Mouse (Mus musculus) regulatory T cell (primary cell): ENCODE measurements at regions not wholly inside any gene's neighbourhood (a gene's known extent, or its start where the extent isn't known, plus 50 kb on each side); places are given as distances from the start of the nearest gene placed in this dataset.

Experiments
- in situ Hi-C: fragments of 300-600 bp; cut with MboI, MseI; formaldehyde crosslinking; loops from one replicate; pipeline ENCODE4 v1.15.1; 2025; ENCODE audit warnings: high pct_unique_total_duplicates

DNA sequence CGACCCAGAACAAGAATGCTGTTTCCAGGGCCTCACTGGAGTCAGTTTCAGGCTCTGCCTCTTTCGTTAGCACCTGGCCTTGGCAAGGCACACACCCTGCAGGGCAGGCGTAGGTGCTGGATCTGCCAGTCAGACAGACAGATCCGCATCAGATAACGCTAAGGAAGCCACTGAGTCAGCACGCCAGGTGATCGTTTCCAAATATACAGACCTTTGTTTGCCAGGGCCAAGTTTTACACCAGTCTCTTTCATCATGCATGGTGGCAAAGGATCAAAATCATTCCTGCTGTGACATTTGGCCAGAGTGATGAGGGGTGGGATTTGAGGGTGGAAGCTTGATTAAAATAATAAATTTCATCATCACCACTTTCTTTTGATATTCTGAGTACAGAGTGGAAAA is 411.0 kb downstream of the Ofcc1 start:
- in situ Hi-C loops: no loop called here

DNA sequence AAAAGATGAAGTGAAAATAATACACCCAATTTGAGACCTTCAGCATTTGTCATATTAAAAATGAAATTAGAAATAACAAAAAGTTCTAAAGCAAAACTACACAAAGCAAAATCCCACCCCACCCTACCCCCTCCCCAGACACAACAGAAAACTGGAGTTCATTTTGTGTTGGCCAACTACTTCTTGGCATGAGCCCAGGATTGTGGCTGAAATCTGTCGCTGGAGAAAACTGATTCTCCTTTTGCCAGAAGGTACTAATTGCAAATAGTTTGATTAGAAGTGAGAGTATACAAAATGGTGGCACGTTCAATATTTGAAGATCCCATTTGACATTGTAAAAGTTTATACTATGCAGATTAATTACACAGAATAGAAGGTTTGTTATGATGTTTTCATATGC is 426.0 kb downstream of the Ofcc1 start:
- in situ Hi-C loops: no loop called here

DNA sequence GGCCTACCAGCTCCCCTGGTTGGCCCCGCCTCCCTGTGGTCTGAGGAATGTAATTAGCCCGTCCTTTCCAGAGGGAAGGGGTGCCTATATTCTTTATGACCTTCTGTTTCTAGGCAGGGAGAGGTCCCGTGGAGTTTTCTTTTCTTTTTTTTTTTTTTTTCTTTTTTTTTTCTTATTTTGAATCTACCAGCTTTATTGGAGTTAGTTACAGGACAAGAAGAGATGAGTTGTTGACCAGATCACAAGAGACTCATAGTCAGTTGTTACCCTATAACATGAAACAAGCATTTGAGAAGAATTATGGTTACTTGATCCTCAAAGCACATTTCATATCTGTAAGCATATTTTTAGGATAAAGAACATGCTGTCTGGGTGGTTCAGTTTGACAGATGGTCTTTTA is 429.8 kb downstream of the Ofcc1 start:
- in situ Hi-C loops: no loop called here

DNA sequence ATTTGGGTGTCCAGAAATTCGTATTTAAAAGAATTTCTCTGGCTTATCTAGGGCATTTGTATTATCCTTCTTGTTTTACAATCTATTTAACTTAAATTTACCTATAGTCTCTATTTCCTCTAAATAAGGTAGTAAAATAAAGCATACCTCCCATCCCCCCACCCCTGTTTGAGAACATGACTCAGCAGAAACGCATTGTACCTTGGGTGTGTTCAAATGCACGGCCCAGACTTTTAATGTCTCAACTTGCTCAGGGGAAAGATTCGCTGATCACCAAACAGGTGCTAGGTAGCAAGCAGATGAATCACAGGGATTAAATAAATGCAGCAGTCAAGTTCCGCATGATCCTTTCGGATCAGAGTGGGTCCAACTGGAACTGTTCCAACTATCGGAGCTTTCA is 432.7 kb downstream of the Ofcc1 start:
- in situ Hi-C loops: no loop called here

DNA sequence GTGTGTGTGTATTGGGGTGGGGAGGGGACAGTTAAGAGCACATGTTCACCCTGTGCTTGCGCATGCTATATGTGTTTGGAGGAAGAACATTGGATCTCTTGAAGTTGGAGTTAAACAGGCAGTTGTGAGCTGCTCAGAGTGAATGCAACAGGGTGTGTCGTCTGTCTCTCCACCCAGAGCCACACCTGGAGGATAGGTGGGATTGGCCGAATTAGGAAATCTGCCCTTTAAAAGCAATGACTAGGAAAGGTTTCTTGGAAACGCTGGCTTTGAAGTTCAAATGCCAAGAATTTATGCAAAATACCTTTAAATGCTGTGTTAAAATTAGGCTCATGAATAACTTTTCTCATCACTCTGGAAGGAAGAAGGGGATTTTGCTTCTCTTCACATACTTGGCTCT is 436.9 kb downstream of the Ofcc1 start:
- in situ Hi-C loops: no loop called here

DNA sequence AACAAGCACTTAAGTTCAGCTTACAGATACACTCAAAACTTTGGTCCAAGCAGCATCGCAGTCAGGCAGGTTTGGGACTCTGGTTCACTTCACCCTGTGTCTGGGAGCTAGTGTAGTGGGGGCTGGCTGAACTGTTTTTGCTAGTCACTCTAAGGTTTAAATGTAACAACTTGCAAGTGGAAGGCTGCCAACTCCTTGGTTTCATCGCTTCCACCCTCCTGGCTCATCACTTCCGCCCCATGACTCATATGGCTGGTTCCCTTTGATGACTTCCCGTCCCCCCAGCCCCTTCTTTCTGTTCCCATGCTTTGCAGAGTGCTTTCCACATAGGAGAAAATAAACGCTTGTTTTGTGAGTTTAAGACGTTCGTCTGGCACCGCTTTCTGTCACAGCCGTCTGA is 438.1 kb downstream of the Ofcc1 start:
- in situ Hi-C loops: no loop called here

DNA sequence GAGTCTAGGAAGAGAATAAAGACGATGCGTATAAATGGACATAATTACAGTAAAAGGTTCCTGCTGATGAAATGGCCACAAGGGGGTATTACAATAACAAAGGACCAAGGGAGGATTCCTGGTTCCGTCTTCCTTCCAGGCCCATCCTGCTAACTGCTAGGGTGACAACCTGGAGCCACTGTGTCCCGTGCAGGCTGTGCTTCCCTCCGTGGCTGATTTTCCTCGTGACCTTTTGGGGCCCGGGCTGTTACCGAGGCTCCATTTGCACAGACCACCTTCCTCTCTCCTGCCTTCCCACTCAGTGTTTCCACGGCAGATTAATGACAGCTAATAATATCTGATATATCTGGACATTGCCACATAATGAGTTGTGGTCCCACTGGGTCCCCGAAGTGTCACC is 453.5 kb downstream of the Ofcc1 start:
- in situ Hi-C loops: loop anchor here (5.0 kb wide), 1 partner anchor 105 kb away; no protein-coding TSS in a partner anchor

DNA sequence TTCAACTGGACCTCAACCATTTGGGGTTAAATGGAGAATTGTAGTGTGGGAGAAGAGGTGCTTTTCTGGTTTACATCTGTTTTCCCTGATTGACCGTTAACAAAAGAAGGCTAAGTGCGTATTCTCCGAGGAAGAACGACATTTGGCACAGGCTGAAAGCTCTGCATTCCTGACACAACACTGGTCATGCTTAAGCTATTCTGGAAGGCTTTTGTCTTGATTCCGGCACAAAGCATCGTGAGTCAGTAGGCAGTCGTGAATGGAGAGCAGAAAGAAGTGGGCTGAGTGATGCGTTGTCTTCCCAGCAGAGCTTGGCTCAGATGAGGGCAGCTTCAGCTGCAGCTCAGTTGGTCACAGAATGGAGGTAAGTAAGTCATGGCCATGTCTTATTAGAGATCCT is 457.0 kb downstream of the Ofcc1 start:
- in situ Hi-C loops: no loop called here

DNA sequence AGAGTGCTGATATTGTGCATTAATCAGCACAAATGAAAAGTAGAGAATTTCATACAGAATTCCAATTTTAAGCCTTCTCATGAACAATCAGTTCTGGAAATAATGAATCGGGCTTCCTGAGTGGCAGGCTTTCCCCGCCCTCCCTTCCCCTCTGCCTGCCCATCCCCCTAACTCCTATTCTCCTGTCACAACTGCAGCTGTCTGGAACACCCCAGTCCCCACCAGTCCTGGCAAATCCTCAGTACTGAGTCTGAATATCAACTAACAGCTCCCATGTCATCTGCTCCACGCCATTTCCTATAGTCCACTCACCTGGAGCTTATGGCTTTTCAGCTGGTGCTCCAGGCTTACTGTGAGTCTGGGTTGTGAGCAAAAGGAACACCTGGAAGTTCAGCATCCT is 457.9 kb downstream of the Ofcc1 start:
- in situ Hi-C loops: no loop called here

DNA sequence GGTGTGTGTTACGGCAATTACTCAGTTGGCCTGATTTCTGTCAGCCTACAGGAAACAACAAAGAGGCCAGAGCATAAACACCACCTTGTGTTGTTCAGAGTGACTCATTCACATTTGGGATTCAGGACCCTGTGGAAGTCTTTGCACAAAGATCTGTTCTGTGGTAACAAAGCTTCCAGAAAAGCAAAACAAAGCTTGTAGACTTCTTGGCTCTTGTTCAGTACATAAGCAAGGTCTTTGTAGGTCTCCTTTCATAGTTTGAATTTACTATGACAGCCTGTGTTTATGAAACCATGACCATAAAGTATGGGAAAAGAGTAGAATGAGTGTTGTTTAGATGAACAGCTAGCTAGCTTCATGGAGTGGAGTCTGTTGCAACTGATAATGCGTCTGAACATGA is 461.9 kb downstream of the Ofcc1 start:
- in situ Hi-C loops: loop anchor here (10.0 kb wide), 1 partner anchor 195 kb away; no protein-coding TSS in a partner anchor

DNA sequence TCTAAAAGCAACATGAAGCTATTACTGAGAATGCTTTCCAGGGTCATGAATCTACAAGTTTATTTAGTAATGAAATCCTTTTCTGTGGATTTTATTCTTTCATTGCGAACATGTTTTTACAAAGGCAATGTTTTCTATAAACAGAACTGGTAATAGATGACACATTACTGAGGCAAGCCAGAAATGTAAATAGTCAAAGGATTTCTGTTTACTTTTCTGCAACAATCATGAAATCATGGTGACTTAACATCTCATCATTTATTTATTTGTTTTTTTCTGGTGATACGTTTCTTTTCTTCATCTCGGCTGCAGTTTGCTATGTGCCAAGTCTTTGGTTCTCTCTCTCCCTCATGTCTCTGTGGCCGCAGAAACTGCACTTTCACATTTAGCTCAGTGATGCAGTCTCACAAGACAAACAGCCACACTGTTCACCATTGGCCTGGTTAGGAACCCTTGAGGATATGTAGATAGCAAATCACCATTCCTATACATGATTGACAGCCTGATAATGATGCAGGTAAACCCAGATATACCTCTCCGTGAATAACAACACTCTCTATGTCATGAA is 462.8 kb downstream of the Ofcc1 start:
- in situ Hi-C loops: loop anchor here (10.0 kb wide), 1 partner anchor 194 kb away; no protein-coding TSS in a partner anchor

DNA sequence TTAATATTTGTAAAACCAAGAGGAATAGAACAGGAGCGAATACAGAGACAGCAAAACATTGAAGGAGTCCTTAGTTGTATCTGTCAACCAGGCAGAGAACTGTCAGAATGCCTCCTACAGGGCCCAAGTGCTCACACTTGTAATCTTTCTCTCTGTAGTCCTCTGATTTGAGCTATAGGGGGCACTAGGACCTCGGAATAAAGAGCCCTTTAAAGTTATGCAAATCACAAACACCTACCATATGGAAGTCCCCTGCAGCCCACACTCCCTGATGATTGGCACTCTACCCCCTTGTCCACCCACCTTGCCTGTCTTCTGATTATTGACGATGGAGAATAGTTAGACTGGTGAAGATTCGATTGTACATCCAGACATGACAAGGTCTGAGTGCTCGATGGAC is 467.1 kb downstream of the Ofcc1 start:
- in situ Hi-C loops: loop anchor here (10.0 kb wide), 1 partner anchor 189 kb away; no protein-coding TSS in a partner anchor

DNA sequence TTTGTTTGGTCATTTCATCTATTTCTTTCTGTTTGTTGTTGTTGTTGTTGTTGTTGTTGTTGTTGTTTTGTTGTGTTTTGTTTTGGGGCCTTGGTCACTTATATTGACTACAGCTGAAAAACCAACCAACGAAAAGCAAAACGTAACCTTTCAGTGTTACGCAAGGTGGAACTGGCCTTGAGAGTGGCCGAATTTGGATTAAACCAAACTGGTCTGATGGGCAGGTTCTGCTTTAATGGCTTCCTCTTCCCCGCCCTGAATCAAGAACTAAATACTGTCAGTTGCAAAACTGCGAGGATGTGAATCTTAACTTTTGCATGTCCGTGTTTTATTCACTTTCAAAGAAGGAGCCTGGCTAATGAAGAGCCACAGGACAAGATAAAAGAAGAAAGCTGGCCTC is 480.2 kb downstream of the Ofcc1 start:
- in situ Hi-C loops: no loop called here

DNA sequence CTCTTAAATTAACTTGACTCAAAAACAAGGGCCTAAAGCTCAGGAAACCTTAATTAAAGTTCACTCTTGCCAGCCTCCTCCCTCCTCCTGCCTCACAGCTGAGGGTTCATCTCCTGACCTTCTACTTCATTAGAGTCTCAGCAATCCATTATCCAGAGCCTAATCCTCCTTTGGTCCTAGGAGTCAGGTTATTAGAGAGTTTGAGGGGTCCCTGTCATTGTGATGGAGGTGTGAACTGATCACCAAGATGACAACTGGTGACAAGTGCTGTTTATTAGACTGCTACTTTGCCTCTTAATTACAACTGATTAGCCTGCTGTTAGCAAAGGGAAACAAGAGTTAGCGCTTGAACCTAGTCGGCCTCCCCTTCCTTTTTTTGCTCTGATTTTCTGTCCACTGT is 481.1 kb downstream of the Ofcc1 start:
- in situ Hi-C loops: no loop called here

DNA sequence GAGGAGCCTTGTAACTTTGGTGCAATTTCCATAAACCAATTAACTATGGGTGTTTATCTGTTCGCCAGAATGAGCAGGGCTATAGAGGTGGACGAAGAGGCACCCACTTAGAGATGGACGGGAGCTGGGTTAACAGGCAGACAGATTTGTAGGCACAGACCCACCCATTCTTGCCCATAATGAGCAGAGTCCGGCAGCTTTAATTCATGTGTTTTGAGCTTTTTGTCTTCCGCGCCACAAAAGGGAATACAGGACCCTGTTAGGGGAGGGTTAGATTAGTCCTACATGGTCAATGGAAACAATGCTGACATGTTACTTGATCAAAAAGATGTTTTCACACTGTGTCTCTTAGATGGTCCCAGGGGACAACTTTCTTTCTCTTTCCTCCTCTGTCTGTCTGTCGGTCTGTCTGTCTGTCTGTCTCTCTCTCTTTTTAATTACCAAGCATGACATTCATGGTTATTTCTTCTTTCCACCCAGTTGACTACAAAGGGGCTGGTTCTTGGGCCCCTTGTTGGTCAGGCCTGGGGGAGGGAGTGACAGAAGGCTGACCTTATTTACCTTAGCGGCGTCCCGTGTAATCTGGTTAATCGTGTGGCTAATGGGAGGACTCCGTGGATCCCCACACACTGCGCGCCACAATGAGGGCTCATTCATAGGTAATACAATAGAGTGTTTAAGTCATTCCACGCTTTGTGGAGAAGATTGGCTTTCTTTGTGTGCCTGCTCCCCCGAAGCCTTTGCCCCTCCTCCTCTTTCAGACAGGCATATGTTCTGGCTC is 483.7 kb downstream of the Ofcc1 start:
- in situ Hi-C loops: no loop called here

DNA sequence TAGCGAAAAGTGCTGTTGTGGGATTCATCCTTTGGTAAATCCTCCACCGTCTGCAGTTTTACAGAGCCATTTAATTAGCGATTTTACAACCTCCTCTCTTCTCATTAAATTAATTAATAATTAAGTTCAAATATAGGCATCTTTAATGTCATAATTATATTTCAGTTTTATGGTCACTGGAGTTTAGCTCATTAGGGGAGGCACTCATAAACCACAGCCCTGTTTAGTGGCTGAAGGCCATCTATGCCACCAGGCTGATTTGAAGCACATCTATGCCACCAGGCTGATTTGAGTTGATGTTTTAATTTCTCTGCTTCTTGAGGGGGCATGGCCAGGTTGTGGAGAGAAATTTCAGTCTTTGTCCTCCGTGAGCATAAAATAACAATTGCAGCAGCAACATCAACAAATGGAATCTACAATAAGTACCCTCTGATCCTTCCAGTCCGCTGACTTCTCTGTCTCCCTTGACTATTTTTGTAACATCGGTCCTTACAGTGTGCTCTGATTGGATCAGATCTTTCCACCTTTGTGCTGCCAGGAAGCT is 508.9 kb downstream of the Ofcc1 start:
- in situ Hi-C loops: no loop called here

DNA sequence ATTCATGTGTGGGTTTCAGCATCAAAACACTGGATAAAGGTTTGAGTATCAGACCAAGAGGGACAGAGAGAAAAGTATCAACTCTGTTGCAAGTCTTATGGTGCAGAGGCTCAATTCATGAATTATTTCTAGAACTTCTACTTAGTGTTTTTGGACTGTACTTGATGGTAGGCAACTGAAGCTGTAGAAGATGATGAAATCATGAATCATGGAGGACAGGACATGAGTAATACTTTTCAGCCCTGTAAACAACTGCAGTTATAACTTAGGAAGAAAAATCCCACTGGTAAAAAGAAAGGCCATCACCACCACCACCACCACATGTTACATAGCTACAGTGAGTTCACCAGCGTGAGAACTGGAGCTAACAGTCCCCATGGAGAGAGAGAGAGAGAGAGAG is 511.9 kb downstream of the Ofcc1 start:
- in situ Hi-C loops: no loop called here

DNA sequence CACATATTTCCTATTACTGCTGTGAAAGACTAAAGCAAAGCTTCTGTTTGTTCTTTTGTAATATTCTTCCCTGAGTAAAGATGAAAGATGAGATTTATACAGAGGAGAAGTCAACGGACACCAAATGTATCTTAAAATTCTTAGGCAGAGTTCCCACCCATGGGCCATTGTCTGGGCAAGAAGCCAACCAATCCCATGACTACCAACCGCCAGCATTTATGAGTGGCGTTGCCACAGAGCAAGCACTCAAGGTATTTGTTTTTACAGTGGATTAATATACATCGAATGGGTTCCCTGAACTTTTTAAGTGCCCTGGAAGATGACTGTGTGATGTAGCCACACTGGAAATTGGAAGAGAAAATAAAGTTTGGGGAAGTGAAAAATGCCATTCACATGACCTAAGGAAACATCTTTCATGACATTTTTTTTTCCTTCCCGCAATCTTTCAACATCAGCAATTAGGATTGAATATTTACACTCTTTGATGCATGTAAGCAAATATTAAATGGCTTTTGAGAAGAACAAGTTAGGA is 525.1 kb downstream of the Ofcc1 start:
- in situ Hi-C loops: no loop called here

DNA sequence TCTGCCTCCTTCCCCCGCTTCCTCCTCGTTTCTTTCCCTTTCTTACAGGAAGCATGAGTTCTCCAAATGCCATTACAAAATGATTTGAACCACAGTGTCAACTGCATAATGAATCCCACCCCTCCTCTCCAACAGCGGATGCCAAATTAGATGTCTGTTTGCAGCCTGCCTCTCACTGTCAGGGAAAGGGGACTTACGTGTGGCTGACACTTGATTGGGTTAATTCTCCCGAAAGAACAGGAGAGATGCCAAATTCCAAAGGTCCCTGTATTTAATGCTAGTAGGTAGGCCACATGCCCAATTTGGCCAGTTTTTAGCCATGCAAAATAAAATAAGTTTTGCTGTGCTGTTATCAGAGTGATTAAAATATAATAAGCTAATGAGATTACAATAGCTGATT is 525.9 kb downstream of the Ofcc1 start:
- in situ Hi-C loops: no loop called here

DNA sequence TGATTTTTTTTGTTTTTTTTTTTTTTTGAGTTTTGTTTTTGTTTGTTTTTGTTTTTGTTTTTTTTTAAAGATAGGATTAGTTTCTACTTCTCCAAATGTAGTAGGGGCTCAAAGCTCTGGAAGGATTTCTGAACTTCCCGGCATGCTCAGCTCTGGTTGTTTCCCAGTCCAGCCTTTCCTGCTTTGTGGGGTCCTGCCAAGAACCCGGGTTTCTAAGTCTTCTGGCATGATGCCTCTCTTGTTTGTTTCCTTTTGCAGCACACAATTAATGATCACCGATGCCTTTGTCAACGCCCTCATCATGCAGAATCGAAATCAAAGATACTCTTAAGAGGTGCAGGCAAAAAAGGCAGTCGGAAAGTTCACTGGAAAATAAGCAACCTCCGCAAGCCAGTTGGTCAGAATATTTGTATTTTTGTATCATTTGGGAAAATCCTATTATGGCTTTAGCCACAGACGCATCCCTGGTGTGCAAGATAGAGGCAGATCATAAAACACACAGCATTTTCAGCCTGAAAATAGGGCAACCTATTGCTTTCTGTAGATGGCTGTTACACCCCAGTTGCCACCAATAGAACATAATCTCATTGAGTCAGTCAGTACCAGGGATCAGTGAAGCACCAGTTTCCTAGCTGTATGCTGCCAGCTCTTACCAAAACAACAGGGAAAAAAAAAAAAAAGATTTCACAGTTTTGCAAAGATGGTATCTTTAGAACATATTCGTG is 526.6 kb downstream of the Ofcc1 start:
- in situ Hi-C loops: no loop called here

DNA sequence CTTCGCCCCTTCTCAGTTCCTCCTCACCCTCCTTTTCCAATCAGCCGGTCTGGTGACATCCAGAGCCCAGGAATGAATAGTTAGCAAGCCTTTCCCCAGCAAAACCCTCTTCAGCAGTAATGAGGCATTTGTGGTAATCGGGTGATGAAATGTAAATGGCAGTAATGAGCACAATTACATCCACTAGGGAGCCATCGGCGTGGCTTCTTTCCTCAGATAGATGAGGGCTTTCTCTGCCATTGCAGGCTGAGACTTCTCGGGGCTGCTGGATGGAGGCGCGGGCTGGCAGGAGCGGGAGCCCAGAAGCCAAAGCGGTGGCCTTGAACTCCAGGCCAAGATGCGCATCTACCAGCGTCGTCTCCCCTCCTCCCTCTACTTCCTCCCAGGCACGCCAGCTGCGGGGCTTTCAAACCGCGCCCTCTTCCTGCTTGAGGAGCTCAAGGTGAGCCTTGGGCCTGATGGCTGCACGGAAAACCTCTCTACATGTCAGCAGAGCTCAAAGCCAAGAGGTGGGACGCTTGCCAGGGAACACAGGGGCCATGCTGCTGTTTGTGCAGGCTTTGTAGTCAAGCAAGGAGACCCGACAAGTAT is 537.2 kb downstream of the Ofcc1 start:
- in situ Hi-C loops: no loop called here
